Mouse (Mus musculus) A20 (cell line): Measurements from ENCODE around the gene Pard3b.

Source experiments
- DNase-seq: peaks from one replicate; pipeline ENCODE4 v3.0.0-alpha.2; 2011; ENCODE audit warnings: low read depth, low spot score

Pard3b gene

DNA sequence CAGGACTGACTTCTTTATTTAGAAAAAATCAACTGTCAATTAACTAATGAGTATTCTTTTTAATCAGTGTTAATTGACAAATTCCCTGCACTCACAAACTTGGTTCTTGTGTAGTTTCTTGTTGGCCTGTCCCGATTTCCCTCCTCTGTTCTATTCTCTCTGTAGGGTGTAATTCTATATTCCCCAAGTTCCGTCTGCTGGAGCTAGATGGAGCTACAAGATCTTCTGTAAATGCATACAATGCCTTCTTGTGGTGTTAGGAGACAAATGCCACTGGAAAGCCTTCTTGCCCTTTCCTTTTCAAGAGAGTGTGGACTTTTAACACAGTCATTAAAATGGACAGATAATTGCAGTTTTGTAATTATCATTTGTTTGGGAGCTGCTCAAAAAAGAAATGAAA is 286.3 kb downstream of the Pard3b start:
- no peak for DNase-seq

DNA sequence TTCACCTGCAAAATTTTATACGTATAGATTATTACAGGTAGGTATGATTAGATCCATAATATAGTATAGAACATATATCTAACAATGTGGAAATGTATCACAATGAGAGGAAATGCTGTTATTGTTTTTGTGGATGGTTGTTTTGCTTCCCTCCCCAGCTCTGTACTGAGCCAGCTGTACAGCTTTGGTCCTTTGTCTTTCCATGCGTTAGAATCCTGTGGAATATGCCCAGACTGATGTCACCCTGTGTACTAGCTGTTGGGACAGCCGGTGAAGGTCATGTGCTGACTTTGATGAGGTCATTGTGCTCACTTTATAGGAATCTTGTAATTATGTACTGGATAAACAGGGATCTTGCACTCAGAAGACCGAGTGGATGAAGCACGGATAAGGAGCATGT is 286.9 kb downstream of the Pard3b start:
- DNase-seq = no peak

DNA sequence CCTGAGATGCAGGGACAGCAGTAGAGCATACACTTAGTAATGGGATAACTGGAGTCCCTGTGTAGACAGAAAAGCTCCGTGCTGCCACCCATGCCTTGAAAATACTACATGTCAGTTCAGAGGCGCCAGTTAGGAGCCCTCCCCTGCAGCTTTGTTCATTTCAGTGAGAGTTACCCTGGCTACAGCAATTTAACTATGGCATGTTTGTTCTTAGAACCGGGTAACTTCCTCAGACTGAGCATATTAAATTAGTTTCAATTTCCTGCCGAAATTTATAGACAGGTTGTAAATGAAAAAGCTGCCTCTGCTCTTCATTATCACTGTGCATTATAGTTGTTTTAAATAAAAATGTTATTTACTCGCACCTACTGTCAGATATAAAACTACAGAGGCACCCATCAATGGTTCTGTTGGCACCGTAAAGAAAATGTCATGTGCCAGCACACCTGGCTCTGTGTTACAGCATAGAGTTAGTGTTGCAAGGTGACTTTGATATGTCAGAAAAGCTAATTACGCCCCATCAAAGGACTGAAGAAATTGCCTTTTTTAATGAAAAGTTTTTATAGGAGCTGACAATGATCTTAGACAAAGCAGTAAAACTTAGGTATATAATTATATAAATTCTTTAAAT is 289.6 kb downstream of the Pard3b start:
- DNase-seq = no peak

DNA sequence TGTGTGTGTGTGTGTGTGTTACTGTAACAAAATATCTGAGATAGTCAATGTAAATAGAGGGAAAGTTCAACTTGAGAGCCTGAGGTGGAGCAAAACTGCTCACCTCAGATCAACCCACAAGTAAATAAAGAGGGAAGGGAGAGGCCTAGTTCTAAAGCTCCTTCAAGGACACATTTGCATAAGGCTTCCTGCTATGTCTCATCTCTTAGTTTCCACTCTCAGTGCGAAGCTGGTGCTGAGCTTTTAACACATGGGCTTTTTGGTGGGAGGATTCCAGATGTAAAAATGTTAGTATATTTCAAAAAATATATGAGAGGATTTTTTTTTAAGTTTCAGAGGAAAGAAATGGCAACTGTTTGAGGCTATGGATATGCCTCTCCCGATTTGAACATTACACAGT is 294.9 kb downstream of the Pard3b start:
- no peak for DNase-seq

DNA sequence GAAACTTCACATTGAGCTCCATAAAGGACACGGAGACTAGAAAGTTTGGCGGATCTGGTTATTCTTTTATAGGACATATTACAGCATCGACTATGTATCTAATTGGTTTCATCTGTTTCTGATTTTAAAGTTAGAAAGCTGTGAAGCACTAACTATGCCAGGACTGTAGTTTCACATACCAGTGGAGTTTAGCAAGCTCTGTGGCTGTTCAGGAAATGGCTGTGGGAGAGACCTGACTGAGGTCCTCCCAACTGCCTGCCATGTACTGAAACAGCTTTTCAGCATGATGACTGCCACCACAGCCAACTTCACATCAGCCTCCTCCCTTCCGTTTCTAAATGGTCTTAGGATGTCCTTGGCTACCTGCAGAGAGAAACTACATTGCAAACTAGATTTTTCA is 296.1 kb downstream of the Pard3b start:
- no peak for DNase-seq

DNA sequence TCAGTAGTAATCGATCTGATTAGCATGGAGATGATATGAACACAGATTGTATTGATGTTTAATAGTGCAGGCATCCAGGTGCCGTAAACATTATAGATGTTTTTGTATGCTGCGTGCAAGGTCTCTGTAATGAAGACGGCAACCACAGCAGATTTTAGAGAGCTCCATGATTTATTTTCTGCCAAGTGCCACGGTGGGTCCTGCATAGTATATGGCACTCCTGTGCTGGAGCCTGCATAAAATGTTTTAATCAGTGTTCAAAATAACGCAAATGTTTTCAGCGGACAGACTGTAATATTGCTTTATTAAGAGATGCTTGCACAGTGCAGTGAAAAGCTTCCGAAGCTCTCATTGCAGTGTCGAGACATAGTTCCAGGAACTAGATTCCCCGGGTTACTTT is 301.3 kb downstream of the Pard3b start:
- no peak for DNase-seq

DNA sequence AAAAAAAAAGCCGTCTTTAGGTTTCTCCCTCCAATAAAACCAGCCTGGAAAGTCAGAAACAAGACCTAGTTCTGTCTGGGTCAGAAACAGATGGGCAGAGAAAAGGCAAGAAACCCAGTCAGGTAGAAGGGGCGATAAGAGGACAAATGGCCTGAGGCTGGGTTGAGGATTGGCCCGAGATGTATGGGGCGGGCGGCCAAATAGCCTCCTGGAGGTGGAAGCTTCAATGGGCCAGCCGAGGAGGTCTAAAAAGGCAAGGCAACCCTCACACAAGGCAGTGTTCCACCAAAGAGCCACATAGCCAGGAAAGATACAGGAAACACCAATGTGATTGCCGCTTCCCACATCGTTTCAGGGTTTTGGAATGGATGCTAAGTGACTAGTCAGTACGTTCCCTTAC is 322.9 kb downstream of the Pard3b start:
- DNase-seq = no peak

DNA sequence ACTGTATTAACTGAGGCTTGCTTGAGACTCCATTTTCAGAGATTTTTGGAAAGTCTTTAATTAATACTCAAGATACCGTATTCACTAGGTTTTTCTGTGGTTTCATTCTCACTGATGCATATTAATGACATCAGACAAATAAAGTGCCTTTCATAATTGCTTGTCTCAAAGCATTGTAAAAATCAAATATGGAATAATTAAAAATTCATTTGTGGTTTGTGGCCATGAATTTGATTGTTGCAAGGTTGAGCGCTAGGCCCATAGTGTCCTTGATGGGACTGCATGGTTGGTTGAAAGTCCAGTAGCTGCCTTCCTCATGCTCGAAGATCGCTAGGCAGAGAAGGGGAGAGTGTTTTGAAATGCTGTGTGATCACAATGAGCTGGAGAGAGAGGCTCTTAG is 323.9 kb downstream of the Pard3b start:
- DNase-seq = no peak

DNA sequence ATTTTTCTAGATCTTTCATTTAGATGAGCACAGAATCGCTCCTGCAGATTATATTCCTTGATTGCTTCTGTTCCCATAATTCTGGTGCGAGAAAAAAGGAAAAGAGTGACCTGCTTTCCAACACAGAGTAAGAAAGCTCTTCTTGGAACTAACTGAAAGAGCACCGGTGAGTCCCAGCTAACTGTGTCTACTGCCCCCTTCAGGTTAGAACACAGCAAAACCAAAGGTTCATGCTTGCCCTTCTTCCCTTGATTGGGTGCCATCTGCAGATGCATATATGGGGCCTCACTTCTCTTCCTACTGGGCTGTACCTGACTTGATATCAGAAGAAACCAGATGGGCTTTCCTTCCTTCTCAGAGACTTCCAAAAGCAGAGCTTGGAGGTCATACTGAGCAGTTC is 328.5 kb downstream of the Pard3b start:
- no peak for DNase-seq

DNA sequence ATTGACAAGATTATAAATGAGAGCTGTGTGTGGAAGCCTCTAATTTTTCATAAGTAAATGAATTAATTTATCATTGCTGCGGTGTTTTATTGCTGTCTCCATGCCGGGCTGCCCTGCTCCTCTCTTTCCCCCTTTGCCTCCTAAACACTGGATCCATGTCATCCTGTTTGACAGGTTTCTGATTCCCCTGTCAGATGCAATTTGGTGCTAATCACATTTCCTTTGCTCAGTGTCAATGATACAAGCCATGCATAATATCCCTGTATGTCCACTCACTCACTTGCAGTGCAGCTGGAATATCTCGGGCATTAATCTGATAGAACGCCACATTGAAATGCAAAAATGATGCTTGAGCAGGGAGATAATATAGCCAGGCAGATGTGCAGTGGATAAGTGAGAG is 329.2 kb downstream of the Pard3b start:
- DNase-seq = no peak

DNA sequence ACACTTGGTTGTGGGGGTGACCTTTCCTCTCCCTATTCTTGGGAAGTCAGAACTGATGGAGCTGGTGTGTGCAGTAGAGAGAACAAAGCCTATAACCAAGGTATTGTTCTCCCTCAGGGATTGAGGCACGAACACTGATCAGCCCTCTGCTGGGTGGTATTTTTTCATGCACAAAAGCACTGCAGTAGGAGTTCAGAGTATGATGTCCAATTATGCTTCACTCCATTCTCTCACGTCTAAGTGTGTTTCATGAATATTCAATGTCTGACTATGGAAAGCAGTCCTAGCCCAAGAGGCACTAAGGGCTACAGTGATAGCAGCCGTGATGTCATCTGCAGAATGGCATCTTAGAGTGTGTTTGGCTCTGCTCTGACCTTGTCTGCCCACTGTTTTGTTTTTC is 359.1 kb downstream of the Pard3b start:
- DNase-seq = no peak

DNA sequence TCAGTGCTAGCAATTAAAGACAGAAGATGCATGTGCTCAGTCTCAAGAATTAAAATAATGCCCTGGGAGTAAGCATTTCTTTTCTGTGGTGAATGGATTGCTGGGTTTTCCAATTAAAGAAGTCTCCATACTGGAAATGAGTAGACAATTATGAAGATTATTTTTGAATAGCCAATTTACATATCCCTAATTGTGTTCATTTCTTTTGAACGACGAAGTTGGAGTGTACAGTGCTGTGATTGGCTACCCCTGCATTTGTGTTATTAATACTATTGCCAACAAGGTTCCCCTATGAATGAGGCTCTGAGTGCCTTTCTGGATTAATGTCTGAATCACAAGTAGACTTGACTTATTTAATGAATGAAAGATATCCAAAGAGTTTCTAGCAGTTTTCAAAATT is 370.2 kb downstream of the Pard3b start:
- no peak for DNase-seq

DNA sequence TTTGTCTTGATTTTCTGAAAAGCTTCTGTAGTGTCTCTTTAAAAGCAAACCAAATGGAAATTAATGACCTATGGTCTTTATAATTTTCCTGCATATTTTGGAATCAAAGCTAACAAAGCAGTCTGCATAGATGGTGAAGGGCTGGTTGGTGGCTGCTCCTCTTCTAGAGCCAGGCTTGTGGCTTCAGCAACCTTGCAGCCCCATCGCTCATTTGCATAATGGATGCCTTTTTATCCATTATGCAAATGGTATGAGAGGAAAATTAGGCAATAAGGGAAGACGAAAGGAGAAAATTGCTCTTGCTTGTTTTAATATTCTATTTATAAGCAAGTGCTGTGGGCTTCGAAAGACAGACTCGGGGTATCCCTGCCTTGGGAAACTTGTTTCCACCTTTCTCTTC is 373.1 kb downstream of the Pard3b start:
- no peak for DNase-seq

DNA sequence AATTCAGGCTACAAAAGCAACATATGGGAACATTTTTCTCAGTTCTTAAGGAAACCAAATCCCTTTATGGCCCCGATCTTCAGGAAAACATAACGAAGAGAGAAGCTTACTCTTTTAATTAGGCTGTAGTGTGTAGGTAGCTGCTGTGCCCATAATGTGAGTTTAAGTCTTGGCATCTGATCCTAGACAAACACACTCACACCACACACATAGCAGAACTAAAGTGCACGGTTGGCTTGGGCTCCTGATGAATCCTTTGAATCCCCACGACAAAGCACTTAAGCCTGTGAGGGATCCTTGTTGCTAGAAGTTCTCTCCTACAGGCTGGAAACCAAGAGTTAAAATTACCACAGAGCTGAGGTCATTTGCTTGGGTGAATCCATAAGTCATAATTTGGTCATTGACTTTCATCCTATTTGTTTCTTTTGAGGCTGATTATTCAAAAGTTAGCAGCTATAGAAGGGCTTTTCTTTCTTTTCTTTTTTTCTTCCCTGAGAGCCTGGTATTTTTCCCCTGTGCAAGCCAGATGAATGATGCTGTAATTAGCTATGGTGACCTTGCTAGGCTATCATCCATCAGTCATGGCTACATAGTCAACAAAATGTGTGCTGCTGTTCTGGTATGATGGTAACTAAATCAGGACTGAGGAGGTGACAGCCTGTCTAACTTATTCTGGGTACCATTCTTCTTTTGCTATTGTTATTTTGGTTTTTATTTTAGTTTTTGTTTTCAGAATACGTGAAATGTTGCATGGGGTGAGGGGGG is 378.1 kb downstream of the Pard3b start:
- DNase-seq = no peak

DNA sequence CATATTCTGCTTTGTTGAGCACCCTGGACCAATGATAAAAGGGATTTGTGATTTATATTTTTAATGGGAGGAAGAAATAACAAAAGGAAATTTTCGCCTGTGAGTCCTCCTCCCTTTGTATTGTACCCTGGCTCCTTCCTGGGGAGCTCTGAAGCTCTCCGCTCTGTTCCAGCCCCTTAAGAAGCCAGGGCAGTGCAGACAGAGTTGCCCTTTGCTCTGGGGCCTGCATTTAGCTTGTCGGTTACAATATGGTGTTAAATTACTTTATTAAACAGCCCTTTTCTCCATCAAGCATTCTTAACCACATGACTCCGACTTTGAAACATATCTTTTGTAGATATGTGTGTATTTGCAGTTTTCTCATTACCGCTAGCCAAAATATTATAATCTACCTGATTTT is 379.7 kb downstream of the Pard3b start:
- DNase-seq = no peak

DNA sequence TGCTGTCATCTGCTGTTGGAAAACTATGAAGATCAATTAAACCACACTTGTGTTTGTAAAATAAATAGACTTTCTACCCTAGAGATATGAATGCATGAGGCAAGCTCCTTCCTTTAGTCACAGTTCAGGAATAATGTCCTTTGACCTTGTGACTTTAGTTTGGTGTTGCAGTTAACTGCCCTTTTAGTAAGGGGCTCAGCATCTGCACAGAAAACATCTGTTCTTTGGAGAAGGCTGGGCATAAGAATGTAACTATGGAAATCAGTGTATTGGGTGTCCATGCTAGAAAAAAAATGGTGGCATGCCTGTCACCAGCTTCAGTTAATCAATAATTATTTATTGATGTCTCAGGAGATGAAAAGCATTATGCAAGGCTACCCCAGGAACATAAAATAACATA is 381.1 kb downstream of the Pard3b start:
- no peak for DNase-seq

DNA sequence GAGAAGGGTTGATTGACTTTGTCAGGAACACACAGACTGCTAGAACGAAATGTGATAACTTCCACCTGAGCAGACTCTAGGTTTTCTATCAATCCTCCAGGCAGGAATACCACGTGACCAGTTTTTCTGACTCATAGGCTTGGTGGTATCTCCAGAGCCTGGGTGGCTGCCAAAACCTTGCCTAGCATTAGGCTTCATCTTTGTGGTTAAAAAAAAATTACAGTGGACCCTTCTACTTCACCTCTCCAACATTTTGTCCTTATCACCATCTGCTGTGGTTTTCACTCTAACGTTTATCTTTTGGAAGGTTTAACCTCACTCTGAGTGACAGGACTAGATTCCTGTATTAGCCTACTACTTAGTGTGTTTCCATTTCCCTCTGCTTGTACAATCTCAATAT is 403.1 kb downstream of the Pard3b start:
- no peak for DNase-seq

DNA sequence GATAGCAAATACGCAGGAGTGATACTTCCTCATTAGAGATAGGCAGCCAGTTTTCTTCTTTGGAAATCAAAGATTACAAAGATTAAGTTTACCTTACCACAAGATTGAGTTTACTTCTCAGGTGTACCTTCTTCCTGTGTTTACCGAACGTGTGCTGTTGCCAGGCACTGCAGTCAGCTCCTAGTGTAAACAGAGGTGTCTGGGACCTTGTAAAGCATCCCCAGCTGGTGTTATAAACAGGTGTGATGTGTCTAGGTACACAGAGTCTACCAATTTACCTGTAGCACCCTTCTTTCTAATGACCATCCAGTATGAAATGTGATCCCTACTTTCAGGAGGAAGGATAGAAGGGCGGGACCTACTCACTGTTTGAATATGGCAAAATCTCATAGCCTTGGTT is 410.0 kb downstream of the Pard3b start:
- DNase-seq = no peak

DNA sequence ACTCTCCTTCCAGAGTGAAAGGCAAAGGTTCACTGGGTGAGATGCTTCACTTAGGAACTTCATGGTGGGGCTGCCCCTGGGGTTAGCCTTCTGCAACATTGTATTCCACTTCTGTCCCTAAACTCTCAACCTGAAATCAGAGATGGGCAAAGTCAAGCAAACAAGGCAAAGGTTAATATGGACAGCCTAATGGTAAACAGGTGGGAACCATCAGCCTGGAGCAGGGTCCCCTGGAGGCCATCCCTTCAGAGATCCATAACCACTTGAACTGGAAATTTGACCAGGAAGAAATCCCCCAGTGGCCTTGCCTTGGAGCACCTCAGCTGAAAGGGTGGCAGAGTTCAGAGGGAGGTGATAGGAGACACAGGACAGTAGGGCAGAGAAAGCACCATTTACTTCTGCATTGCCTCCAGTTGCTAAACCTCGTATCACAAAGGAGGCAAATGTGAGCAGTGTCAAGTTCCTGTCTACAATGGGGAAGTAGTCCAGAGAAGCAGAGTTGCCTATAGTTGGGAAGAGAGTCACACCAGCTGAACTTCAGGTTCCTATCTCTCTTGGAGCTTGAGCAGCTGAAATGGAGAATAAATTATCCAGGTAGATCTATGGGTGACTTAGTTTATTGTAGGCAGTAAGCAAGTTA is 412.7 kb downstream of the Pard3b start:
- DNase-seq = no peak

DNA sequence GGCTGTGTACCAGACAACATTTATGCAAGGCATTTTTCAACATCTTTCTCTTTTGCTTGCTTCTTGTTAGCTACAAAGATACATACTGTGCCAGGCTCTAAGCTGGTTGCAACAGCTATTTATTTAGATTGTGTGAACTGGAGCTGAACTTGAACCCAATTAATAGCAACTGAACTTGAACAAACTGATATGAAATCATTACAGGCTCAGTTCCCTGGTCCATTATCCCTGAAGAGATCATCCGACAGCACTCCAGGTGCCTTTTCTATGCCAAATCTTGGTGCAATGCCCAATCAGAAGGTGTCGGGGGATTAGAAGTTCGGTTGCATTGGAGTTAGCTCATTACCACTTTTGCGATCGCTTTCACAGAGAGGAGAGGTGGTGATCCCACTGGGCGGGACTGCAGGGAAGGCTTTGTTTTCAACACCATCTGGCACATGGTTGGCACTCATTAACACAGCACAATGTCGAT is 414.6 kb downstream of the Pard3b start:
- DNase-seq = no peak

DNA sequence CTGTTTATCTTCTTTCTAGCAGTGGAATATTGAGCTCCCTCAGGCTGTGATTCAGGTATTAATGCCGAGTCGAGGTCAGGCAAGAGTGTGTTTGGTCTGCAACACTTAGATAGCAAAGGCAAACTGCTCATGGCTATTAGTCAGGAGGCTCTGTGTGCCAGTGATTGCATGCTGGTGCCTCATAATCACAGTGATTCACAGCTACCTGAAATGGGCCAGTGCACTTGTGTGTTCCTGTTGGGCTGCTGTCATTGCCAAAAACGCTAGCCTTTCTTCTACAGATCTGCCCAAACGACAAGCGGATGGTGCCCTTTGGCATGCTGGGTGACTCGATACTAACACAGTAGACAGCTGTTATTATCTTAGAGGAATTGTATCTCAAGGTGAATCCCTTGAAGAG is 416.7 kb downstream of the Pard3b start:
- DNase-seq = no peak

DNA sequence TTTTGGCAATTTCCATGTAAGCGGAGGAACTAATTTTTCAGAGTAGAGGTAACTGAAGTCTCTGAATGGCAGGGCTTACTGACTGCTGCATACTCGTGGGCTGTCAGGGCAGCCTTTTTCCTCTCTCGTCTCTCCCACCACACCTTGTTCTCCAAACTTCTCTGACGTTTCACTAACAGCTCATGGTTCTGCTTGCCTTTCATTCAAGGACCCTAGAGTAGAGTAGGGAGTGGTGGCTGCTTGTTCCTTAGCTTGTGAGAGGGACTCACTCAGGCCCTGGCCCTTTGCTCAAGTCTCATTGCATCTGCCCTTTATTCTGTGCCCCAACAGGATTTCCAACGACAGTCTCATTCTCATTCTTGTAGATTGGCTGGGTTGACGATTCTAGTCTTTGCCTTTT is 432.0 kb downstream of the Pard3b start:
- no peak for DNase-seq

DNA sequence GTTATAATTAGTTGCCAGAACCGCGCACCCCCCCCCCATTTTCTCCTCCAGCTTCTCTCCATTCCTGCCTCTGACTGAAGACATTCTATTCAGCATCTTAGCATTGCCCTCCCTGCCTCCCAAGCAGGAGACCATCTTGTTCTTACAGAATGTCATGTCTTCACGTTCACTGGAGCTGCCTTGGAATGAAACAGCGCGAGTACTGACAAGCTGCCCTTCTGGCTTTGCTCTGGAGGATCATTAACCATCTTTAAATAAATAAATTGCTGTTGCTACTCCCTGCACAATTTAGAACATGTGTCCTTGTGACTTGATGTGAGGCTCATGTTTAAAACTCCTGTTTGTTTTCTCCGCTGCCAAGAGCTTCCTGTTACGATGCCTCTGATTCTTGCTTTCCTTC is 432.5 kb downstream of the Pard3b start:
- DNase-seq = no peak
